In the genomic region with DNA sequence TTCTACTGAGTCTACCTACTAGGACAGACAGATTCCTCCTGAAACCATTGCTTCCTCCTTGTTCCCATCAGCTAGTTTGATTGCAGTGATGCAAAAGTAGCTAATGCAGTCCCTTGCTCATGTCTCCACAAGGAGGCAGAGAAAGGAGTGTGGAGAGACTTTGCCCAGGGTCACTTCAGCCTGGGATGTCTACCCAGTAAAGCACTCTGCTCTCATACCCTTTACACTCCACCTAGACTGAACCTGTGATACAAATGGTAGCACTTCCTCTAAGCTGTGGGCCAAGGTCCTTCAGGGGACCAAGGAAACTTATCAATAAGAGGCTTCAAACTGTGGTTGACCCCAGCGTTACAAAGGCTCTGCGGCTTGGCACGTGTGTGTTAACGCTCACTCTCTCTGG, we compare ENCODE assay signal across 18 mouse cellular contexts.
"Had no signal": no experiment of that assay in that cellular context is flagged by ENCODE, and none has a peak within 500 bp of the region (broad histone marks: within the 10 kb centered on the region; RNA-seq: fewer than 3 reads in every experiment).

No protein-coding gene starts in this region.

- H3K36me3 ChIP-seq: liver, embryonic 15.5 days; lung, embryonic 15.5 days; midbrain, embryonic 13.5 days; midbrain, embryonic 15.5 days; neural tube, embryonic 12.5 days had no signal

- H3K9me3 ChIP-seq: liver, embryonic 15.5 days; lung, embryonic 15.5 days; midbrain, embryonic 13.5 days; midbrain, embryonic 15.5 days; neural tube, embryonic 12.5 days had no signal

- H3K4me3 ChIP-seq: liver, embryonic 15.5 days; lung, embryonic 15.5 days; megakaryocyte, embryonic 14.5 days; midbrain, embryonic 13.5 days; midbrain, embryonic 15.5 days; neural tube, embryonic 12.5 days had no signal

- DNase-seq: liver, postnatal 0 days; lung, adult 2 months; lung, postnatal 14 days; lung, postnatal 36 days; right cerebral cortex, postnatal 14 days; spleen, adult 18-20 months; thymus, adult 18-20 months; thymus, postnatal 14 days; thymus, postnatal 4 days had no signal

- H3K4me2 ChIP-seq: liver, embryonic 15.5 days; lung, embryonic 15.5 days; midbrain, embryonic 11.5 days; midbrain, embryonic 13.5 days; midbrain, embryonic 15.5 days; neural tube, embryonic 12.5 days had no signal

- H3K9ac ChIP-seq: liver, embryonic 15.5 days; liver, postnatal 0 days; lung, embryonic 15.5 days; midbrain, embryonic 13.5 days; midbrain, embryonic 15.5 days; neural tube, embryonic 12.5 days had no signal

- H3K27ac ChIP-seq: liver, embryonic 15.5 days; lung, embryonic 15.5 days; macrophage; midbrain, embryonic 13.5 days; midbrain, embryonic 15.5 days; neural tube, embryonic 12.5 days had no signal

- H3K4me1 ChIP-seq: liver, embryonic 15.5 days; lung, embryonic 15.5 days; megakaryocyte, embryonic 14.5 days; neural tube, embryonic 12.5 days had no signal

- H3K27me3 ChIP-seq: liver, embryonic 15.5 days; lung, embryonic 15.5 days; megakaryocyte, embryonic 14.5 days; midbrain, embryonic 13.5 days; midbrain, embryonic 15.5 days; neural tube, embryonic 12.5 days had no signal

- ATAC-seq: liver, postnatal 0 days; lung, postnatal 0 days; midbrain, embryonic 13.5 days; midbrain, embryonic 15.5 days had no signal
